Mouse (Mus musculus): ENCODE measurements around the gene Aagab. TPM values are rescaled to one million over a fixed set of nuclear protein-coding genes. Genes with fewer than 3 reads are reported as not detected.
A peak's percentile ranks its signal among the peaks of the same experiment; 100 is the strongest.

Aagab gene
- polyA plus RNA-seq, 1 experiment from 2014 or later = 56.5 TPM

GRCm38 (mm10) chr9:63650905-63651304 is 48.4 kb downstream of the Aagab start:
- H3K36me3 ChIP-seq = peaks cover 63% of the 10 kb centered on the region
- no peak overlapping the region for H3K4me2 ChIP-seq (replicated peaks)

GRCm38 (mm10) chr9:63651594-63651993 is 49.1 kb downstream of the Aagab start:
- ATAC-seq (ENCODE audit: low FRiP score, low read depth) = no peak
- Histone ChIP-seq H3K9ac (replicated peaks) (no peak overlapping the region), H3K27ac (replicated peaks) (peak overlapping the region; percentile 30; the same call in 1 of the 2 replicates), H3K4me1 (peaks cover 32% of the 10 kb centered on the region), H3K4me3 (no peak overlapping the region), H3K36me3 (peaks cover 60% of the 10 kb centered on the region), H3K4me2 (replicated peaks) (no peak overlapping the region), H3K9me3 (no peaks in the 10 kb centered on the region), H3K27me3 (no peaks in the 10 kb centered on the region)
- 87% methylated on average over 11 of the region's 11 CpGs for WGBS

More at GRCm38 (mm10) chr9:63650905-63651304, 48.4 kb downstream of the Aagab start:
- Histone ChIP-seq H3K27me3 (no peaks in the 10 kb centered on the region), H3K4me1 (peaks cover 30% of the 10 kb centered on the region), H3K9ac (replicated peaks) (no peak overlapping the region), H3K9me3 (no peaks in the 10 kb centered on the region), H3K4me3 (no peak overlapping the region), H3K27ac (replicated peaks) (peak overlapping the region; percentile 30; the same call in 1 of the 2 replicates)
- WGBS = 90% methylated on average over 14 of the region's 14 CpGs
- no peak for ATAC-seq (ENCODE audit: low FRiP score, low read depth)

GRCm38 (mm10) chr9:63653666-63654065 is 51.2 kb downstream of the Aagab start:
- ATAC-seq (ENCODE audit: low FRiP score, low read depth) = peak; percentile 30; the same call in 1 of the 2 replicates
- peaks cover 47% of the 10 kb centered on the region for H3K36me3 ChIP-seq

GRCm38 (mm10) chr9:63654575-63654974 is 52.1 kb downstream of the Aagab start:
- H3K9ac ChIP-seq (replicated peaks) = no peak overlapping the region
- no peaks in the 10 kb centered on the region for H3K9me3 ChIP-seq
- WGBS = 90% methylated on average over 8 of the region's 8 CpGs
- H3K36me3 ChIP-seq = peaks cover 42% of the 10 kb centered on the region
- no peak overlapping the region for H3K27ac ChIP-seq (replicated peaks)
- no peak overlapping the region for H3K4me3 ChIP-seq
- ATAC-seq (ENCODE audit: low FRiP score, low read depth) = no peak
- peaks cover 32% of the 10 kb centered on the region for H3K4me1 ChIP-seq
- no peak overlapping the region for H3K4me2 ChIP-seq (replicated peaks)
- H3K27me3 ChIP-seq = no peaks in the 10 kb centered on the region

More at GRCm38 (mm10) chr9:63653666-63654065, 51.2 kb downstream of the Aagab start:
- 16% methylated on average over 7 of the region's 7 CpGs for WGBS
- 0 out of 2 replicates have a peak overlapping the region, but pooled peaks have one; percentile 7 for H3K4me2 ChIP-seq (replicated peaks)
- H3K27ac ChIP-seq (replicated peaks) = peak overlapping the region; percentile 76
- no peak overlapping the region for H3K9ac ChIP-seq (replicated peaks)
- H3K4me1 ChIP-seq = peaks cover 32% of the 10 kb centered on the region
- H3K27me3 ChIP-seq = no peaks in the 10 kb centered on the region
- no peak overlapping the region for H3K4me3 ChIP-seq
- no peaks in the 10 kb centered on the region for H3K9me3 ChIP-seq

GRCm38 (mm10) chr9:63655092-63655491 is 52.6 kb downstream of the Aagab start:
- 87% methylated on average over 1 of the region's 1 CpGs for WGBS
- H3K9me3 ChIP-seq = no peaks in the 10 kb centered on the region
- no peak overlapping the region for H3K4me2 ChIP-seq (replicated peaks)
- H3K9ac ChIP-seq (replicated peaks) = no peak overlapping the region
- peaks cover 38% of the 10 kb centered on the region for H3K36me3 ChIP-seq
- H3K27me3 ChIP-seq = no peaks in the 10 kb centered on the region
- H3K4me3 ChIP-seq = no peak overlapping the region
- H3K27ac ChIP-seq (replicated peaks) = no peak overlapping the region
- ATAC-seq (ENCODE audit: low FRiP score, low read depth) = no peak
- peaks cover 32% of the 10 kb centered on the region for H3K4me1 ChIP-seq

- ATAC-seq (ENCODE audit: low FRiP score, low read depth) = no peak
- H3K4me3 ChIP-seq = no peak overlapping the region
- H3K36me3 ChIP-seq = peaks cover 45% of the 10 kb centered on the region
- H3K9me3 ChIP-seq = no peaks in the 10 kb centered on the region
- 74% methylated on average over 4 of the region's 4 CpGs for WGBS
- no peak overlapping the region for H3K4me2 ChIP-seq (replicated peaks)
- H3K27me3 ChIP-seq = no peaks in the 10 kb centered on the region
- H3K27ac ChIP-seq (replicated peaks) = no peak overlapping the region
- no peak overlapping the region for H3K9ac ChIP-seq (replicated peaks)
- H3K4me1 ChIP-seq = peaks cover 32% of the 10 kb centered on the region
Measured at GRCm38 (mm10) chr9:63657167-63657566, 54.7 kb downstream of the Aagab start.

- H3K27me3 ChIP-seq = no peaks in the 10 kb centered on the region
- WGBS = 88% methylated on average over 9 of the region's 9 CpGs
- H3K4me3 ChIP-seq = no peak overlapping the region
- no peak overlapping the region for H3K27ac ChIP-seq (replicated peaks)
- no peak overlapping the region for H3K9ac ChIP-seq (replicated peaks)
- no peak overlapping the region for H3K4me2 ChIP-seq (replicated peaks)
- ATAC-seq (ENCODE audit: low FRiP score, low read depth) = no peak
- no peaks in the 10 kb centered on the region for H3K9me3 ChIP-seq
- peaks cover 47% of the 10 kb centered on the region for H3K36me3 ChIP-seq
- peaks cover 20% of the 10 kb centered on the region for H3K4me1 ChIP-seq
Measured at GRCm38 (mm10) chr9:63658436-63658835, 56.0 kb downstream of the Aagab start.

- ATAC-seq (ENCODE audit: low FRiP score, low read depth) = no peak
- Histone ChIP-seq H3K4me2 (replicated peaks) (no peak overlapping the region), H3K9ac (replicated peaks) (no peak overlapping the region), H3K36me3 (peaks cover 50% of the 10 kb centered on the region), H3K27me3 (no peaks in the 10 kb centered on the region), H3K4me3 (no peak overlapping the region), H3K4me1 (peaks cover 15% of the 10 kb centered on the region), H3K27ac (replicated peaks) (no peak overlapping the region), H3K9me3 (no peaks in the 10 kb centered on the region)
- WGBS = 79% methylated on average over 5 of the region's 5 CpGs
Measured at GRCm38 (mm10) chr9:63658970-63659371, 56.5 kb downstream of the Aagab start.

GRCm38 (mm10) chr9:63660061-63660460 is 57.6 kb downstream of the Aagab start:
- Histone ChIP-seq H3K27ac (replicated peaks) (no peak overlapping the region), H3K9me3 (no peaks in the 10 kb centered on the region), H3K27me3 (no peaks in the 10 kb centered on the region), H3K4me1 (peaks cover 16% of the 10 kb centered on the region), H3K4me3 (no peak overlapping the region), H3K9ac (replicated peaks) (no peak overlapping the region), H3K4me2 (replicated peaks) (no peak overlapping the region), H3K36me3 (peaks cover 50% of the 10 kb centered on the region)
- WGBS = 92% methylated on average over 4 of the region's 4 CpGs
- no peak for ATAC-seq (ENCODE audit: low FRiP score, low read depth)

- Histone ChIP-seq H3K9ac (replicated peaks) (no peak overlapping the region), H3K4me1 (peaks cover 17% of the 10 kb centered on the region), H3K27ac (replicated peaks) (no peak overlapping the region), H3K36me3 (peaks cover 44% of the 10 kb centered on the region), H3K27me3 (no peaks in the 10 kb centered on the region), H3K4me3 (no peak overlapping the region), H3K9me3 (no peaks in the 10 kb centered on the region), H3K4me2 (replicated peaks) (no peak overlapping the region)
- ATAC-seq (ENCODE audit: low FRiP score, low read depth) = no peak
- WGBS = 94% methylated on average over 3 of the region's 3 CpGs
Measured at GRCm38 (mm10) chr9:63660691-63661090, 58.2 kb downstream of the Aagab start.

GRCm38 (mm10) chr9:63662759-63663158 is 60.3 kb downstream of the Aagab start:
- Histone ChIP-seq H3K4me1 (peaks cover 26% of the 10 kb centered on the region), H3K27me3 (no peaks in the 10 kb centered on the region), H3K4me2 (replicated peaks) (no peak overlapping the region), H3K27ac (replicated peaks) (no peak overlapping the region), H3K9me3 (no peaks in the 10 kb centered on the region), H3K9ac (replicated peaks) (no peak overlapping the region), H3K36me3 (peaks cover 41% of the 10 kb centered on the region), H3K4me3 (no peak overlapping the region)
- 87% methylated on average over 7 of the region's 7 CpGs for WGBS
- no peak for ATAC-seq (ENCODE audit: low FRiP score, low read depth)

GRCm38 (mm10) chr9:63663222-63663621 is 60.8 kb downstream of the Aagab start:
- no peaks in the 10 kb centered on the region for H3K27me3 ChIP-seq
- H3K4me2 ChIP-seq (replicated peaks) = no peak overlapping the region
- H3K9ac ChIP-seq (replicated peaks) = no peak overlapping the region
- ATAC-seq (ENCODE audit: low FRiP score, low read depth) = no peak
- WGBS = 82% methylated on average over 10 of the region's 10 CpGs
- peaks cover 27% of the 10 kb centered on the region for H3K4me1 ChIP-seq
- no peaks in the 10 kb centered on the region for H3K9me3 ChIP-seq
- no peak overlapping the region for H3K4me3 ChIP-seq
- no peak overlapping the region for H3K27ac ChIP-seq (replicated peaks)
- H3K36me3 ChIP-seq = peaks cover 40% of the 10 kb centered on the region

- Histone ChIP-seq H3K4me1 (peaks cover 36% of the 10 kb centered on the region), H3K27ac (replicated peaks) (peak overlapping the region; percentile 66; the same call in 1 of the 2 replicates), H3K9ac (replicated peaks) (no peak overlapping the region), H3K9me3 (no peaks in the 10 kb centered on the region), H3K4me3 (no peak overlapping the region), H3K4me2 (replicated peaks) (no peak overlapping the region), H3K27me3 (no peaks in the 10 kb centered on the region), H3K36me3 (peaks cover 32% of the 10 kb centered on the region)
- ATAC-seq (ENCODE audit: low FRiP score, low read depth) = no peak
- WGBS = 79% methylated on average over 2 of the region's 2 CpGs
Measured at GRCm38 (mm10) chr9:63664300-63664745, 61.9 kb downstream of the Aagab start.

Data from midbrain, embryonic 12.5 days (tissue).